Mouse (Mus musculus): ENCODE measurements around the gene Olfr378. TPM values are rescaled to one million over a fixed set of nuclear protein-coding genes. Genes with fewer than 3 reads are reported as not detected.

The Olfr378 gene
- total RNA-seq (2021) = not detected
- long read RNA-seq, experiment 1 = 0 reads
- long read RNA-seq, experiment 2 = 0 reads

GRCm38 (mm10) chr11:73428377-73428776 is at the start of gene Olfr378:
Gene Olfr378, minus strand, starts transcription at chr11:73428477.
- DNase-seq (ENCODE audit: low spot score in 2 of 2) = no peak

- no peak for DNase-seq (ENCODE audit: low spot score in 2 of 2)
Observed at GRCm38 (mm10) chr11:73457408-73457807, 29.1 kb upstream of the Olfr378 start, which contains the start of gene Olfr380. Gene Olfr380, minus strand, starts transcription at chr11:73457508.

DNA sequence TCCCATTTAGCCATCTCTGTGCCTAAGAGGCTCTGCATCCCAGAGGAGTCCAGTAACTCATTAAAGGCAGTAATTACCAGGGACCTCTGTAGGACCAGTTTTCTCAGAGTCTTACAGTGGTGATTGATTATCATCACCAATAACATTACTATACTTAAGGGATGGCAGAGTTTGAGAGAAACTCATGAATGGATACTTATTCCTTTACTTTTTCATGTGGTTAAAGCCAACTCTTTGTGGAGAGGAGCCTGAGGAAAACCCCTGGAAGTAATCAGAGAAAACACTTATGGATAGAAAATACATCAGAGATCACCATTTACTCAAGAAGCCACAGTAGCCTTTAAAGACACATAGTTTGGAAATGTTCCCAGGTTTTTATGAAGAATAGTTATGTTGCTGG is 28.8 kb downstream of the Olfr378 start, which contains the start of gene Olfr1:
Gene Olfr1 (minus strand): TSS at position 101 of the 400 bp plus-strand sequence.
- DNase-seq (ENCODE audit: low spot score in 2 of 2) = no peak

DNA sequence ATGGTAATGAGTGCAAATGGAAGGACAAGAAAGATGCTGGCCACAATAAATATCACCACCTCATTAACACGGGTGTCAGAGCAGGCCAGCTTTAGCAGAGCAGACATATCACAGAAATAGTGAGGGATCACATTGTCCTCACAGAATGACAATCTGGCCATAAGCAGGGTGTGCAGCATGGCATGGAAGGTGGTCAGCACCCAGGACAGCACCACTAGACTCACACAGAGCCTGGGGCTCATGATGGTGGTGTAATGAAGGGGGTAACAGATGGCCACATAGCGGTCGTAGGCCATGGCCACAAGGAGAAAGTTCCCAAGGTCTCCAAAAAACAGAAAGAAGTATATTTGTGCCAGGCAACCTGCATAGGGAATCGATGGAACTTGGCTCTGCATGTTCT is 32.9 kb downstream of the Olfr378 start:
- DNase-seq (ENCODE audit: low spot score in 2 of 2) = no peak

Other genes starting within 250 kb of the Olfr378 start
- gene Ctns, start 229.4 kb downstream of the Olfr378 start, total RNA-seq (2021) = 10 to 100 TPM; 16.5 to 18.8 TPM
- 10 to 100 TPM in 1 of 2 experiments, 1 to 10 TPM in 1; 7.1 to 11.7 TPM for gene Shpk, start 229.0 kb downstream of the Olfr378 start, total RNA-seq (2021)
- under 1 TPM; 0.27 to 0.80 TPM for gene Trpv1, start 194.2 kb downstream of the Olfr378 start, total RNA-seq (2021)
- under 1 TPM; 0.10 to 0.16 TPM for gene Trpv3, start 161.1 kb downstream of the Olfr378 start, total RNA-seq (2021)
- 10 to 100 TPM in 1 of 2 experiments, 1 to 10 TPM in 1; 9.9 to 26.6 TPM for gene Aspa, start 98.9 kb downstream of the Olfr378 start, total RNA-seq (2021)
- not detected for gene Gm49340, start 98.7 kb downstream of the Olfr378 start, total RNA-seq (2021)
- gene Spata22, start 98.7 kb downstream of the Olfr378 start, total RNA-seq (2021) = 1 to 10 TPM in 1 of 2 experiments, under 1 TPM in 1; 0.96 to 1.0 TPM
- not detected for gene Olfr20, start 77.7 kb downstream of the Olfr378 start, total RNA-seq (2021)
- not detected for gene Olfr376, start 57.2 kb downstream of the Olfr378 start, total RNA-seq (2021)
- not detected for gene Olfr1, start 28.9 kb downstream of the Olfr378 start, total RNA-seq (2021)
- gene Olfr380, start 29.0 kb upstream of the Olfr378 start, total RNA-seq (2021) = not detected
- not detected for gene Olfr381, start 63.1 kb upstream of the Olfr378 start, total RNA-seq (2021)
- not detected for gene Olfr382, start 88.7 kb upstream of the Olfr378 start, total RNA-seq (2021)
- not detected for gene Olfr385, start 164.5 kb upstream of the Olfr378 start, total RNA-seq (2021)
- not detected for gene Olfr384, start 170.1 kb upstream of the Olfr378 start, total RNA-seq (2021)

Data from adrenal gland, adult 18-20 months (tissue).